Mouse (Mus musculus): Measurements from ENCODE around the gene Olfr1150-ps1.

The Olfr1150-ps1 gene

GRCm38 (mm10) chr2:87843693-87844092, at the start of gene Olfr1150-ps1:
Olfr1150-ps1 (plus strand) TSS chr2:87843993.
- DNase-seq (ENCODE audit: low read depth) = no peak

GRCm38 (mm10) chr2:87800292-87800691, 43.5 kb upstream of the Olfr1150-ps1 start, which contains the start of gene Olfr1143:
Olfr1143 (plus strand) TSS chr2:87800592.
- DNase-seq (ENCODE audit: low read depth) = no peak

GRCm38 (mm10) chr2:87809522-87809921, 34.3 kb upstream of the Olfr1150-ps1 start, which contains the start of gene Olfr1145:
Olfr1145 (plus strand) TSS chr2:87809822.
- no peak for DNase-seq (ENCODE audit: low read depth)

DNA sequence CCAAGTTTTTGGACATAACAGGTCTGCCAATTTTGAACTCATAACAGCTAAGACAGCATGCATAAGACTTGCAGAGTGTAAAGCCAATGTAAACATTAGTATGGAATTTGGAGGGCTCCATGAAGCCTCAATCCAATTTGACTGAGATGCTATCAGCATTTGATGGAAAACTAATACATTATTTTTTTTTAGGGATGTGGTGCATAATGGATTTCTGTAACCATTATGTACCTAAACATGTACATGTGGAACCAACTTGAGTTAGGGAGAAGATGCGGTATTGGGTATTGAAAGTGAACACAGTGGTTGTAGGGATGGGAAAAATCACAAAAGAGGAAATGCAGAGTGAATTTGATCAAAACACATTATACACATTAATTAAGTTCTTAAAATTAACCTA, 13.6 kb upstream of the Olfr1150-ps1 start, which contains the start of gene Olfr1148:
Gene Olfr1148 (plus strand): TSS at position 301 of the 400 bp plus-strand sequence.
- no peak for DNase-seq (ENCODE audit: low read depth)

DNA sequence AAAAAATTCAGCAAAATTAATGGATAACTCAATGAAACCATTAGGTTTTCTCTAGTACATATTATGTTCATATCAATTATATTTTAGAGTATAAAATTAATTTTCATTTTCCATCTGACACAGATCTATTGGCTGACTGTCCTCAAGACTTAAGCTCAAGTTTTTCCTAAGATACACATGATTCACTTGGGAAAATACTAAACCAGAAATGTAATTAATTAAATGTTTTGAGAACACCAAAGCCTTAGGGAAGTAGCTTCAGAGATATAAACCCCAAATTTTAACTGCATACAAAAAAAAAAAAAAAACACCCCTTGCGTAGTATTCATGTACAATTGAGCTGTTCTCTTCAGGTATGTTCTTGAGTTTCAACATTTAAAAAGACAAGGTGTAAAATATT, 11.8 kb downstream of the Olfr1150-ps1 start, which contains the start of gene Olfr1151:
Gene Olfr1151 (plus strand): TSS at position 301 of the 400 bp plus-strand sequence.
- no peak for DNase-seq (ENCODE audit: low read depth)

DNA sequence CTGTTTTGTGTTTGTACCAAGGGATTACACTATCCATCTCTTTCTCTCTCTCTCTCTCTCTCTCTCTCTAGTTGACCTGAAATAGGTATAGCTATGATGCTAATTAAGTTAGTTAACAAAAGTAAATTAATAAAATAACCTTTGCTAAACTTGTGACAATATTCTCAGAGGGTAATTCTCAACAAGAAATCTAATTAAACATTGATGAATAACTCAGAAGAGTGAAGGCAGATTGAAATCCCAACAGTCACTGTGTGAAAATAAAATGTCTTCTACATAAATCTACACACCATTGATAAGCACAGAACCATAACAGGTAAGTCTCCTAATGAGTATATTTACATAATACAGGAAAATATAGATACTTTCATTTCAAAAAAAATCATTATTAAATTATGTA, 22.4 kb downstream of the Olfr1150-ps1 start, which contains the start of gene Olfr1152:
Gene Olfr1152 (plus strand): TSS at position 301 of the 400 bp plus-strand sequence.
- no peak for DNase-seq (ENCODE audit: low read depth)

DNA sequence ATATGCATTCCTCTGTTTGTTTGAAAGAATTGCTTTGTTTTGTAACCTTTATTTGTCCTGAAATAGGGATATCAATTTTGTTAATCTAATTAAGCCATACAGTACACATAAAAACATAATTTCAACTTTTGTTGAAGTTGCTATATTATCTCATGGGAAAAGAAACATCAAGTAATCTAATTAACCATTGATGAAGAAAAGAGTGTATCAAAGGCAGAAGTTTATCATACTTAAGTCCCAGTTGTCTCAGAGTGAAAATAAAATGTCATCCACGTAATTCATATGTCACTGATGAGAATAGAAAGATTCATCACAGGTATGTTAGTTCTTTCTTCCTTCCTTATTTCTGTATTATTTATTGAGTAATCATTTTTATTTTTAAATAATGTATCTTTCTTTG, 50.9 kb downstream of the Olfr1150-ps1 start, which contains the start of gene Olfr1153:
Gene Olfr1153 (plus strand): TSS at position 301 of the 400 bp plus-strand sequence.
- DNase-seq (ENCODE audit: low read depth) = no peak

All from naive thymus-derived CD4-positive, alpha-beta T cell, adult 2 months (primary cell).